In genomic region chr16:44347071-44347901, GRCm38 (mm10) we compare ENCODE assay signal across 8 mouse cellular contexts. TPM values are rescaled to one million over a fixed set of nuclear protein-coding genes. Genes with fewer than 3 reads are reported as not detected.
DNase-seq lines count a peak whose midpoint lies in the region; ATAC-seq and TF ChIP-seq lines count a peak whose summit lies in the region.

Gene Spice1 (plus strand): TSS chr16:44347121.

- H3K27ac ChIP-seq in bone marrow, adult 2 months (ENCODE audit: control insufficient read depth, insufficient read depth, low read depth, low read length, poor library complexity), result peak within 1 kb of the TSS; percentile 96
- H3K27ac ChIP-seq in embryonic facial prominence, embryonic 15.5 days (replicated peaks), result peak within 1 kb of the TSS; percentile 94
- H3K27ac ChIP-seq in kidney, embryonic 14.5 days (ENCODE audit: low read depth, low read length), result peak within 1 kb of the TSS; percentile 95

- peak within 1 kb of the TSS; percentile 69 for H3K4me3 ChIP-seq in bone marrow, adult 2 months (replicated peaks; ENCODE audit: control insufficient read depth, low read depth, low read length)
- peak within 1 kb of the TSS; percentile 91 for H3K4me3 ChIP-seq in embryonic facial prominence, embryonic 15.5 days (replicated peaks)
- H3K4me3 ChIP-seq in kidney, embryonic 14.5 days (ENCODE audit: low read length), result peak within 1 kb of the TSS; percentile 88

- no peaks in the 10 kb centered on the region for H3K27me3 ChIP-seq in embryonic facial prominence, embryonic 15.5 days
- H3K27me3 ChIP-seq in kidney, embryonic 14.5 days (ENCODE audit: control insufficient read depth, insufficient read depth, low read length), result no peaks in the 10 kb centered on the region

- DNase-seq in 416B (ENCODE audit: low read depth) (peak; percentile 92), liver (peak; percentile 95)
- peak; percentile 92 to 94 for DNase-seq in heart, adult 9 months (ENCODE audit: low spot score in 2 of 2)
- peak; percentile 94 to 97 for DNase-seq in spleen, postnatal 4 days (ENCODE audit: low spot score in 2 of 2)

- peaks cover 2% of the 10 kb centered on the region for H3K4me1 ChIP-seq in bone marrow, adult 2 months (ENCODE audit: control insufficient read depth, insufficient read depth, low read length)
- H3K4me1 ChIP-seq in embryonic facial prominence, embryonic 15.5 days, result peaks cover 11% of the 10 kb centered on the region
- H3K4me1 ChIP-seq in kidney, embryonic 14.5 days (ENCODE audit: control insufficient read depth, insufficient read depth, low read length), result 0 out of 2 replicates have a peak, but pooled peaks cover 6% of the 10 kb centered on the region

- WGBS in bone marrow, adult 2 months, result under 1% methylated on average over 66 of the region's 67 CpGs
- WGBS in embryonic facial prominence, embryonic 15.5 days, result under 1% methylated on average over 67 of the region's 67 CpGs
- WGBS in kidney, embryonic 14.5 days, result under 1% methylated on average over 63 of the region's 67 CpGs

- H3K36me3 ChIP-seq in embryonic facial prominence, embryonic 15.5 days, result no peaks in the 10 kb centered on the region
- H3K36me3 ChIP-seq in kidney, embryonic 14.5 days (ENCODE audit: control insufficient read depth, insufficient read depth, low read length), result no peaks in the 10 kb centered on the region

- TF ChIP-seq CTCF in bone marrow, adult 2 months (IDR thresholded peaks at IDR 0.05; ENCODE audit: control insufficient read depth, insufficient read depth, low read length), result peak; percentile 44

- peak; percentile 98 for ATAC-seq in embryonic facial prominence, embryonic 15.5 days (ENCODE audit: insufficient number of reproducible peaks, low FRiP score, low TSS enrichment, low read depth)
- ATAC-seq in kidney, embryonic 14.5 days (ENCODE audit: low FRiP score, low TSS enrichment), result peak; percentile 98
- peak; percentile 96 for ATAC-seq in monocyte, adult 5-6 weeks (replicated peaks; ENCODE audit: insufficient number of reproducible peaks, low FRiP score, low TSS enrichment, poor library complexity, severe bottlenecking)

- no peaks in the 10 kb centered on the region for H3K9me3 ChIP-seq in embryonic facial prominence, embryonic 15.5 days (replicated peaks)
- no peaks in the 10 kb centered on the region for H3K9me3 ChIP-seq in kidney, embryonic 14.5 days (ENCODE audit: control insufficient read depth, low read length)

- peak within 1 kb of the TSS; percentile 58 for H3K4me2 ChIP-seq in embryonic facial prominence, embryonic 15.5 days (replicated peaks)
- H3K4me2 ChIP-seq in kidney, embryonic 14.5 days (replicated peaks; ENCODE audit: low read depth, low read length), result peak within 1 kb of the TSS; percentile 82

- peak; percentile 56; the same call in 1 of the 2 replicates for TF ChIP-seq POLR2A in bone marrow, adult 2 months (IDR thresholded peaks at IDR 0.05; ENCODE audit: borderline replicate concordance, control insufficient read depth, low read depth, low read length)

- H3K9ac ChIP-seq in embryonic facial prominence, embryonic 15.5 days, result peak within 1 kb of the TSS; percentile 72
- H3K9ac ChIP-seq in kidney, embryonic 14.5 days (ENCODE audit: low read depth, low read length), result peak within 1 kb of the TSS; percentile 83

RNA-seq across cellular contexts. Expression of gene Spice1, which starts in this region (rescaled TPM):
- 7.6 and 11.9 TPM in 2 replicates for polyA plus RNA-seq in bone marrow, adult 2 months (2011; ENCODE audit: insufficient read depth, insufficient read length, low replicate concordance, missing spikeins)
- polyA plus RNA-seq in embryonic facial prominence, embryonic 15.5 days (2015; fragmentation: Nextera tagmentation; extraction: Ambion mirVana), result 29.5 and 31.1 TPM in 2 replicates
- 18.3 and 34.2 TPM in 2 replicates for polyA plus RNA-seq in kidney, embryonic 14.5 days (2014; fragmentation: Nextera tagmentation; extraction: Ambion mirVana)
- total RNA-seq in monocyte, adult 5-6 weeks (2017), result 11.7 to 50.5 TPM (median 19.1 TPM) in 3 replicates

Comparison
In these comparisons a context has a peak if more than half of its experiments do, and no peak if none do; other contexts are left out.
1. Peak in every context shown above with its lines: DNase-seq, ATAC-seq, H3K4me3 ChIP-seq and H3K27ac ChIP-seq.